Mouse (Mus musculus) kidney, adult 18-20 months (tissue): Measurements from ENCODE around the gene Bcl2l11.
"Not testable (repeated sequence)": the region's sequence is repeated elsewhere in the genome, so short reads cannot be mapped to it uniquely, and the experiment has no call there.

Experiments
- DNase-seq: peaks from one replicate; pipeline ENCODE4 v3.0.0; 2021

Gene Bcl2l11

GRCm38 (mm10) chr2:128125635-128126470, at the start of gene Bcl2l11:
Bcl2l11 (plus strand) TSS chr2:128126038.
- peak; percentile 98 for DNase-seq

GRCm38 (mm10) chr2:128076936-128077335, 48.9 kb upstream of the Bcl2l11 start:
- DNase-seq: no peak

- DNase-seq: peak; percentile 46
These were observed 47.0 kb upstream of the Bcl2l11 start for GRCm38 (mm10) chr2:128078859-128079258.

GRCm38 (mm10) chr2:128079316-128079715, 46.5 kb upstream of the Bcl2l11 start:
- DNase-seq: no peak

DNA sequence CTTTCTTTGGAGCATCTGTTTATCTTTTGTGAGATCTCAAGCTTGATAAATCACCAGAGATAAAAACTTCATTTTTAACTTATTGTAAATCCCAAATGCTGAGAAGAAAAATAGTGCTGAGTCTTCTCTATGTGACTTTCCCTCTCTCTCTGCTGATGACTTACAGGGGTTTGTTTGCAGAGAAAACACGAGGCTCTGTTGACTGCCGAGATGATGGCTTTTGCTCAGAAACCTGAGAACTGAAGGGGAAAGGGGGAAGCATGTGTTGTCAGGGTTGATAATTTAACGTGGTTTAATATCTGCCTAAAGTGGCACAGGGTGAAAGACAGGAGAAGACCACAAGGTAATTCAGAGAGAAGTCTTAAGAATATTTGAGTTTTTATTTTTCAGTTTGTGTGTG, 42.0 kb upstream of the Bcl2l11 start:
- DNase-seq: no peak

DNA sequence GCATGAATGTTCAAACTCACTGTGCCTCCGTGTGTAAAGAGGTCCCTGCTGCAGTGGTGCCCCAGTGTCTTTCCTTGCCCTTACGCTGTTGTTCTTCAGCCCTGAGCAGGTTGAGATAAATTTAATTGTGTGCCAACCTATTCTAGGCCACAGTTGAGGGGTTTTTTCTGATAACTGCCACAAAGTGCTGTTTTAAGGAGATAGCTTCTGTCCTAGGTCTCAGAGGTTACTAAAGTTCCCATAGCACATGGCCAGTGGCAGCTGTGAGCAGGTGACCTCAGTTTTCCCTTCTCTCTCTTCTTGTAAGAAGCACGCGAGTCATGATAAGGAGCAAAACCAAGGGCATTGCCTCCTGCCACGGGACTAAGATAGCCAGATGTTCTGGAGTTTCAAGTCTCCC, 41.2 kb upstream of the Bcl2l11 start:
- no peak for DNase-seq

DNA sequence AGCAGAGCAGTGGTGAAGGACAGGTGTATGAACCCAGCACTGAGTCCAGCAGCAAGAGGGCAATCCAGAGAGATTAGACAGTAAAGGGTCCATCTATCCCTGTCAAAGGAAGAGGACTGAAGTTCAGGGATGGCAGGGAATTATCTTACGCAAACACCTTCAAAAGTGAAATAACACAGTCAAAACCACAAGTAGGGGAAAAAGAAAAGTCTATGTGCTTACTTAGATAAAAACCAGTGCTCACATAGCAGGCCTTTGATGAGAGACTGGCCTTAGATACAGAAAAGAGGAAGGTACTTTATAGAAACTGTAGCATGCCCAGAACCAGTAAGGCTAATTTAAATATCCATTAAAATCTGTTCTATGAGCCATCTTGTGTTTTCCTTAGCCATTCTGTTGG, 40.4 kb upstream of the Bcl2l11 start:
- no peak for DNase-seq

DNA sequence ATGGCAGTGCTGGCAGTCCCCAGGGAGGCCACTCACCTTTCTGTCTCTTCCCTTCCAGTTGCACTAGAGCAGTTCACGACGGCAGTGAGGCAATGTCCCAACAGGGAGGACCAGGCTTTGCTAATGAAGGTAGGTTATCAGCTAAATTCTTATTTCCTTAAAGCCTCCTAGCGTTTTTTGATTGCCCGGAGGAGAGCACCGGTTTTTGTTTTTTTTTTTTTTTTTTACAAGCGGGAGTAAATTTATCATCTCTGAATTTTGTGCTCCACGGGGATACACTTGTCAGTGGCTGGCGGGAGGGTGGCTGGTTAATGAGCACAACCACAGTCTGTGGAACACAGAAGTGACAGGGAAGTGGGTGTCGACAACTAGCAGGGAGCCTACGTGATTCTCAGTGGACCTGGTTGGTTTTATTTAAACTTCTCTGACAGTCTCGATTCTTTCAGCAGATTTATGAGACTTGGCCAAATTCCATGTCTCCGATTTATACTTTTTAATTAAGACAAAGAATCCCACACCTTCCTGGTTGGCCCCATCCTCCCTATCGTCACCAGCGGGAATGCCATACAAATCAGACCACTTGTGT, 39.4 kb upstream of the Bcl2l11 start:
- no peak for DNase-seq

- no peak for DNase-seq
These were observed 38.8 kb upstream of the Bcl2l11 start for GRCm38 (mm10) chr2:128086996-128087526.

GRCm38 (mm10) chr2:128087798-128088545, 37.9 kb upstream of the Bcl2l11 start:
- DNase-seq: no peak

DNA sequence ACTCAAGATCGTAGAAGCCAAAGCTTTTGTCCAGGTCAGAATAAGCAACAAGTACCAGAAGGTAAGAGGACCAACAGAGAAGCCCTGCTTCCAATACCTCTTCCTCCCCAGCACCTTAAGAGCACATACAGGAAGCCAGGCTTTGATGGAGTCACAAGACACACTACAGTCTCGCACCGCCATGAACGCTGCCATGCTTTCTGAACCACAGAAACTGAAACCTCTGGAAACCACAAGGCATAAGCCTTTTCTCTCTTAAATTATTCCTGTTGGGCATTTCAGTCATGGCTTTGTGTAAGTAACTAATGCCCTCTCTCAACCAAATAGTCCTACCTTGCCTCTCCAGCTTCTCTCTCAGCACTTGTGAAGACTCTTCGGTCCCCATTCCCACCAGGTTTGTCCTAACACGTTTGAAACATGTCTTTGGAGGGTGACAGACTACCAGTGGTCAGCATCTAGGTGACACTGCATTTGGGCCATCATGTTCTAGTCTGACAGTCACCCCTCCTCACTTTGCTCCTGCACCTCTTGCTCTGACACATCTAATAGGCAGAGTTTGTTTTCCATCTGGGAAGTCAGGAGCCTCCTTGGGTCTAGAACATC, 35.5 kb upstream of the Bcl2l11 start:
- no peak for DNase-seq

GRCm38 (mm10) chr2:128091431-128092369, 34.1 kb upstream of the Bcl2l11 start:
- DNase-seq: peak; percentile 31

- DNase-seq: no peak
These were observed 33.4 kb upstream of the Bcl2l11 start for GRCm38 (mm10) chr2:128092451-128092850.

DNA sequence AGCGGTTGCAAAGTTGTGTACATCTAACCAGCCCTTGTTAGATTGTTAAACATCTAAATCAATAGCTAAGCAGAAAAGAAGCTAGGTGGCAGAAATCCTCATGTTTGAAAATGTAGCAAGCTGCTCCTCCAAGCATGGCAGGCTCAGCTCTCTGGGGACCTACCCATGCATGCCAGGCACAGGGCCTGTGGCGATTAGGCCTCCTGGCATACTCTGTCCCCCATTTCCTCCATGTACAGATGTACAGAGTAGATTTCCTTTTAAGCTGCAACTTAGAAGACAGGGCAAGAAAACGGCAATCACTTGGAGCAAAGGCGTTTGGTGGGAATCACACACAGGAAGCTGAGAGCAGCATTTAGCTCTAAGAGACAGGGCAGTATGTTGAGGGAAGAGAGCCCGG, 31.6 kb upstream of the Bcl2l11 start:
- peak; percentile 16 for DNase-seq

GRCm38 (mm10) chr2:128094602-128095001, 31.2 kb upstream of the Bcl2l11 start:
- DNase-seq: no peak

GRCm38 (mm10) chr2:128095270-128095669, 30.6 kb upstream of the Bcl2l11 start:
- DNase-seq: peak; percentile 21

- DNase-seq: no peak
These were observed 29.8 kb upstream of the Bcl2l11 start for GRCm38 (mm10) chr2:128096070-128096469.

- not testable (repeated sequence) for DNase-seq
These were observed 27.7 kb upstream of the Bcl2l11 start for GRCm38 (mm10) chr2:128098118-128098517.

- DNase-seq: no peak
These were observed 23.8 kb upstream of the Bcl2l11 start for GRCm38 (mm10) chr2:128102086-128102485.

GRCm38 (mm10) chr2:128104815-128105214, 21.0 kb upstream of the Bcl2l11 start:
- no peak for DNase-seq

- DNase-seq: no peak
These were observed 20.2 kb upstream of the Bcl2l11 start for GRCm38 (mm10) chr2:128105651-128106050.

GRCm38 (mm10) chr2:128111537-128111936, 14.3 kb upstream of the Bcl2l11 start:
- no peak for DNase-seq
